Mouse (Mus musculus) bone marrow, adult 2 months (tissue): Measurements from ENCODE around the gene Meis2.

Experiments used
- CTCF ChIP-seq: fragments of 200-500 bp; IDR thresholded peaks from 2 replicates; pipeline ENCODE4 v1.5.1; 2011; ENCODE audit warnings: low read length, control low read depth; ENCODE audit not compliant: control insufficient read depth, insufficient read depth
- POLR2A ChIP-seq: fragments of 200-500 bp; IDR thresholded peaks from 2 replicates; pipeline ENCODE4 v1.6.1; 2011; ENCODE audit warnings: low read depth, mild to moderate bottlenecking, control low read depth, low read length, borderline replicate concordance; ENCODE audit not compliant: control insufficient read depth

DNA sequence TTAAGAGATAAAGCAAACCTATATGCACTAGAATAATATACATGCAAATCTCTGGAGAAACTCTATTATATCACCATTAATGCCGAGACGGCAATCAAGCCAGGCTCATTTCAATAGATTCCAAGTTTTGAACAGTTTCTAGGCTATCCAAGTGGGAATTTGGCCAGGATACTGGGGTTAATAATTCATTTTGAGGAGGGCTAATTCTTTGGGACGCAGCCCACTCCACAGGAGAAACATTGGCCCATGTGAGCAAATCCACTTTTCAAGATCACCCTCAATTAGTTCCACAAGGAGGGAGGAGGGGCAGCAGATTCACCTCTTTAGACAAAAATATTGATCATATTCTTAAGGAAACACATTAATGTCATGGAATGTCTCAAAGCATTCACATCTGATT is 127.3 kb downstream of the Meis2 start:
- TF ChIP-seq CTCF, result no peak
- no peak for TF ChIP-seq POLR2A
